Mouse (Mus musculus) limb, embryonic 15.5 days (tissue): ENCODE results near the gene Slc6a8. TPM values are rescaled to one million over a fixed set of nuclear protein-coding genes. Genes with fewer than 3 reads are reported as not detected.

Source experiments
- ATAC-seq: fragments of 200-750 bp; cut with Nextera tagmentation; 2 replicates; pipeline ENCODE4 v1.8.0; 2017; ENCODE audit warnings: low read depth, moderate TSS enrichment; ENCODE audit not compliant: insufficient number of reproducible peaks, low FRiP score, low TSS enrichment
- H3K27ac ChIP-seq: fragments of 300-500 bp; sonication (generic); 2 replicates; pipeline ENCODE4 v1.5.1; 2015; ENCODE audit warnings: moderate library complexity, mild to moderate bottlenecking, inconsistent platforms
- H3K27me3 ChIP-seq: fragments of 300-500 bp; sonication (generic); 2 replicates; pipeline ENCODE4 v1.6.1; 2015; ENCODE audit warnings: inconsistent platforms
- H3K36me3 ChIP-seq: fragments of 300-500 bp; sonication (generic); 2 replicates; pipeline ENCODE4 v1.6.1; 2015; ENCODE audit warnings: inconsistent platforms
- H3K4me1 ChIP-seq: fragments of 300-500 bp; sonication (generic); 2 replicates; pipeline ENCODE4 v1.6.1; 2015; ENCODE audit warnings: inconsistent platforms
- H3K4me2 ChIP-seq: fragments of 300-500 bp; sonication (generic); 2 replicates; pipeline ENCODE4 v1.6.1; 2015; ENCODE audit warnings: mild to moderate bottlenecking, inconsistent platforms
- H3K4me3 ChIP-seq: fragments of 300-500 bp; sonication (generic); 2 replicates; pipeline ENCODE4 v1.5.1; 2015; ENCODE audit warnings: mild to moderate bottlenecking, inconsistent platforms
- H3K9ac ChIP-seq: fragments of 300-500 bp; sonication (generic); 2 replicates; pipeline ENCODE4 v1.6.1; 2015; ENCODE audit warnings: inconsistent platforms
- H3K9me3 ChIP-seq: fragments of 300-500 bp; sonication (generic); 2 replicates; pipeline ENCODE4 v1.6.1; 2016; ENCODE audit warnings: inconsistent platforms
- WGBS: fragments of 180-500 bp; shearing (Covaris S2); methylation state at CpG from one replicate; pipeline ENCODE4 v1.1.7; 2015; 5-methylcytosine and 5-hydroxymethylcytosine counted together
- polyA plus RNA-seq: library from polyadenylated mRNA; unstranded; fragments of >200 nt; fragmentation: Nextera tagmentation; extraction: Ambion mirVana; gene quantifications from 2 replicates; pipeline ENCODE4 v1.2.1, GENCODE M21; 2015

The Slc6a8 gene
- polyA plus RNA-seq, 1 experiment from 2014 or later, result 8.3 TPM

DNA sequence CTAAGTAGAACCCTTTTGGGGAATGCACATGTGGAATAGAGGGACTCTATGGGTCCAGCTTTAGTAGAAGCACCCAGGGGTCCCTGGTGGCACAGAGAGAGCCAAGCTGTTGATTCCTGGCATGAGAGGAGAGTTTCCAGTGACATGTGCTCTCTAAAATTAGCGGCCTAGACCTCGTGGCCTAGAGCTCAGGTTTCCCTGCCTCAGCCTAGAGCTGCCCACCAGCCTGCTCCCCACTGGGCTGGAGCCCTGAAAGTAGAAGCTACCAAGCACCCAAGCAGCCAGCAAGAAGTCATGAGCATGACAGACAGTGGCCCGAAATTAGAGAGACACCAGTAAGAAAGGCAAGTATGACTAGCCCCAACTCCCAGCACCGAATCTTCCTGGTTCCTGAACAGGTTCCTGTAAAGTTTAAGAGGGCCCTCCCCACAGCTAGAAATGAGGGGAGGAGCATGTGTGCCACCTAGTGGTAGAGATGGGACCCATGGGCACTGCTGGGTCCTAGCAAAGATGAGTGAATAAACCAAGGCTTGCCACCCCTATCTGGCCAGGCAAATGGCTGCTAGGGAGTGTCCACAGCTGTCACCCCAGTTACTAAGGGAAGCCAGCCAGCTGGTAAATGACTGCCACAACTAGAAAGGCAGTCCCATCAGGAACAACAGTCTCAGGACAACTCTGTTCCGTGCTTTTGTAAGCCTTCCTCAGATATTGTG, 18.1 kb downstream of the Slc6a8 start:
- no peak overlapping the region for H3K27ac ChIP-seq
- no peak for ATAC-seq
- no peak overlapping the region for H3K4me2 ChIP-seq
- H3K36me3 ChIP-seq, result peaks cover 23% of the 10 kb centered on the region
- no peak overlapping the region for H3K9ac ChIP-seq
- no peaks in the 10 kb centered on the region for H3K4me1 ChIP-seq
- no peaks in the 10 kb centered on the region for H3K27me3 ChIP-seq
- H3K4me3 ChIP-seq, result no peak overlapping the region
- 59% methylated on average over 5 of the region's 5 CpGs for WGBS
- H3K9me3 ChIP-seq, result no peaks in the 10 kb centered on the region

DNA sequence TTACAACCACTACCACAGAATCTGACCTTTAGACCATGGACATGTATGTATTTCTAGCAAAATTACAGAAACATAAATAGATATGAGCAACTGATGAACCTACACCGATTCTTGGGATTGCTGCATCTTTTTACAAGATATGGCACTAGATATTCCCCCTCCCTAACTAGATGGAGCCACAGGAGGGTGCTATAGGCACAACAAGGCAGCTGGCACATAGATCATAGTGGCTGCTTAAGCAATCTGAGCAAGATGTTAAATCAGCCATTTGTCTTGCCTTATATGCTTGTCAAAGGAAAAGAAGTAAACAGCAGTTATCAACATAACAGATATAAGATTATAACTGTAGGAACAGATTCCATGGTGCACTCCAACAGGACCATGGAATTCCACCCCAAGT, 27.5 kb downstream of the Slc6a8 start:
- no peak overlapping the region for H3K27ac ChIP-seq
- peaks cover 9% of the 10 kb centered on the region; the same call in 1 of the 2 replicates for H3K36me3 ChIP-seq
- H3K9ac ChIP-seq, result no peak overlapping the region
- H3K4me3 ChIP-seq, result no peak overlapping the region
- H3K4me1 ChIP-seq, result no peaks in the 10 kb centered on the region
- ATAC-seq, result no peak
- H3K9me3 ChIP-seq, result no peaks in the 10 kb centered on the region
- H3K4me2 ChIP-seq, result no peak overlapping the region
- WGBS, result 76% methylated on average over 1 of the region's 1 CpGs
- H3K27me3 ChIP-seq, result no peaks in the 10 kb centered on the region

DNA sequence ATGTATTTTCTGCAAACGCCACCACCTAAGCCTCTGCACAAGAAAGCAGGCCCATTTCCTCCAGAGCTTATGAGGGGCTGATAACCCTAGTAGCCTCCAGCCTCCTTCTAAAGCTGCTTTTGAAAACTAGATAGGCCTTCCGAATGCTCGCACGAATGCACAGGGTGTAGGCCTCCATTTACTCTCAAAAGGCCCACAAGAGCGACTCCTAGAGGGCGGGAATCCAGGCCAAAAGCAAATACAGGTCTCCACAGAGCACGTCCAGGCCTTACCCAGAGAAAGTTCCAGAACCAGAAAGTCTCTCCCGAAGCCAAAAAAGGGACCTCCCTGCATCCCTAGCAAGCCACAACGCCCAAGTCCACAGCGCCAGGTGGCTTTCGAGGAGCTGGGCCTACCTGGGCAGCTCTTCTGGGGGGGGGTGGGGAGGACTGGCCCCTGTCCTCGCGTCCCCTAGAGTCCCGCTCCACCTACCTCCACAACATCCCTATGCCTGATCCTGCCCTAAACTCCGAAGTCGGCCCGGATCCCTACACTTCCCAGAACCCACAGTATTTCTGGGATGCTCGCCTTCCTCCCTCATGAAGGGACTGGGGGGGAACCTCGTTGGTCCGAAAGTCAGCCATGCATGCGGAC, 42.6 kb downstream of the Slc6a8 start:
- Histone ChIP-seq H3K9ac (peak overlapping the region; percentile 52), H3K4me2 (peak overlapping the region; percentile 52), H3K9me3 (no peaks in the 10 kb centered on the region), H3K27ac (peak overlapping the region; percentile 90), H3K4me1 (peaks cover 28% of the 10 kb centered on the region), H3K4me3 (peak overlapping the region; percentile 54), H3K27me3 (no peaks in the 10 kb centered on the region), H3K36me3 (no peaks in the 10 kb centered on the region)
- WGBS, result 30% methylated on average over 21 of the region's 21 CpGs
- ATAC-seq, result peak; percentile 17; the same call in 1 of the 2 replicates

DNA sequence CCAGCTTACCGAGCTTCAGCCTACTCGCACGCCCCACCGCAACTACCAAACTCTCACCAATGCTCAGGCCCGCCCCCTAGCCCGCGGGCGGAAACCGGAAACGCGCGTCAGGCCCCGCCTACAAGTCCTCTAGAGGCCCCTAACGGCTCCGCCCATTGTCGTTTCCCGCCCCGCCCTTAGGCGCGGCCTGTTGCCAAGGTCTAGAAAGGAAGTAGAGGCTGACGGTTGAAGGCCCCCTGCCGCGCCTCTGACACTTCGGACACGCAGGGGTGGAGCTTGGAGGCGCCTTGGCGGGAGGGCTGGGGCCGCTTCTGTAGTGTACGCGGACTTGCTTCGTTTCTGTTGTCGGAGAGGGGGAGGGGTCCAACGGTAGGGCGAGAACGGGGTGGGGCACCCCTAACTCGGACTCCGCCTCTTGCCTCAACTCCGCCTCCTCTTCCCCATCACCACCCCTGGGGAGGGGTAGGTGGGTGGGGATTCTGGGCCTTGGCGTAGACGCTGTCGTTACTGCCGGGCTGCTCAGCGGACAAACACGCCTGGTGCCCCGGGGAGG, 43.2 kb downstream of the Slc6a8 start, which contains the start of the genes Bcap31 and Abcd1:
TSS of gene Bcap31 (minus strand) at position 67 of the 553 bp plus-strand sequence.
TSS of gene Abcd1 (plus strand) at position 489 of the 553 bp plus-strand sequence.
- Histone ChIP-seq H3K27me3 (0 out of 2 replicates have a peak, but pooled peaks cover 3% of the 10 kb centered on the region), H3K36me3 (no peaks in the 10 kb centered on the region), H3K4me1 (peaks cover 28% of the 10 kb centered on the region), H3K27ac (peak within 1 kb of the TSS; percentile 90), H3K4me3 (peak within 1 kb of the TSS; percentile 54), H3K4me2 (peak within 1 kb of the TSS; percentile 52), H3K9me3 (no peaks in the 10 kb centered on the region), H3K9ac (peak within 1 kb of the TSS; percentile 52)
- ATAC-seq, result peak; percentile 92
- WGBS, result 16% methylated on average over 40 of the region's 45 CpGs

DNA sequence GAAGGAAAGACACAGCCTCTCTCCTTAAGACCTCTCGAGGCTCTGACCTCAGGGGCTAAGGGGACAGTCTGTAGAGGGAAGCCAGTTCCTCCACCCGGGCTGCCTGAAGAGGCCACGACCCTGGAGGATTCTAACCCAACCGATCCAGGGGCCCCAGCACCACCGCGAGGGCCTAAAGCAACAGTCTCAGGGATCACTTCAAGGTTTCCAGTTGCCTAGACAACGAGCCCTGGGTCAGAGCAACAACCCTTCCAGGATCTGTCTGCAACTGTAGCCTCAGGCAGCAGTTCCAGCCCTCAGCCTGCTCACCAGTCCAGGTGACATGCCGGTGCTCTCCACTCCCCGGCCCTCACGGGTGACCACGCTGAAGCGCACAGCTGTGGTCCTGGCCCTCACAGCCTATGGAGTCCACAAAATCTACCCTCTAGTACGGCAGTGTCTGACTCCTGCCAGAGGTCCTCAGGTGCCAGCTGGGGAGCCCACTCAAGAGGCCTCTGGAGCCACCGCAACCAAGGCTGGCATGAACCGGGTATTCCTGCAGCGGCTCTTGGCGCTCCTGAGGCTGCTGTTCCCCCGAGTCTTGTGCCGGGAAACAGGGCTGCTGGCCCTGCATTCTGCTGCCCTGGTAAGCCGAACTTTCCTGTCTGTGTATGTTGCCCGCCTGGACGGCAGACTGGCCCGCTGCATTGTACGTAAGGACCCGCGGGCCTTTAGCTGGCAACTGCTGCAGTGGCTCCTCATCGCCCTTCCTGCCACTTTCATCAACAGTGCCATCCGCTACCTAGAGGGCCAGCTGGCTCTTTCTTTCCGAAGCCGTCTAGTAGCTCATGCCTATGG, 44.0 kb downstream of the Slc6a8 start:
- no peaks in the 10 kb centered on the region for H3K9me3 ChIP-seq
- H3K4me1 ChIP-seq, result peaks cover 28% of the 10 kb centered on the region
- H3K27me3 ChIP-seq, result 0 out of 2 replicates have a peak, but pooled peaks cover 3% of the 10 kb centered on the region
- 0 out of 2 replicates have a peak overlapping the region, but pooled peaks have one; percentile 10 for H3K9ac ChIP-seq
- H3K27ac ChIP-seq, result peak overlapping the region; percentile 90
- H3K4me3 ChIP-seq, result peak overlapping the region; percentile 54
- 31% methylated on average over 30 of the region's 30 CpGs for WGBS
- no peaks in the 10 kb centered on the region for H3K36me3 ChIP-seq
- peak; percentile 17 for ATAC-seq
- peak overlapping the region; percentile 52 for H3K4me2 ChIP-seq

DNA sequence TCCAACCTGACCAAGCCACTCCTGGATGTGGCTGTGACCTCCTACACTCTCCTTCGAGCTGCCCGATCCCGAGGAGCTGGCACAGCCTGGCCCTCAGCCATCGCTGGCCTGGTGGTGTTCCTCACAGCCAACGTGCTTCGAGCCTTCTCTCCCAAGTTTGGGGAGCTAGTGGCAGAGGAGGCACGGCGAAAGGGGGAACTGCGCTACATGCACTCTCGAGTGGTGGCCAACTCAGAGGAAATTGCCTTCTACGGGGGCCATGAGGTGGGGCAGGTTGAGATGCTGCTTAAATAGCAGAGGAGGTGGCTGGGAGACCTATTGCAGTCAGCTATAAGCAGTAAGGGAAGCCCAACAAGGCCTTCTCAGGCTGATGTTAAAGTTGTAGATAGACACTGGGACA, 44.7 kb downstream of the Slc6a8 start:
- Histone ChIP-seq H3K27me3 (0 out of 2 replicates have a peak, but pooled peaks cover 3% of the 10 kb centered on the region), H3K4me2 (peak overlapping the region; percentile 52), H3K9ac (no peak overlapping the region), H3K4me1 (peaks cover 28% of the 10 kb centered on the region), H3K27ac (no peak overlapping the region), H3K36me3 (no peaks in the 10 kb centered on the region), H3K4me3 (peak overlapping the region; percentile 54), H3K9me3 (no peaks in the 10 kb centered on the region)
- ATAC-seq, result no peak
- 65% methylated on average over 11 of the region's 11 CpGs for WGBS

DNA sequence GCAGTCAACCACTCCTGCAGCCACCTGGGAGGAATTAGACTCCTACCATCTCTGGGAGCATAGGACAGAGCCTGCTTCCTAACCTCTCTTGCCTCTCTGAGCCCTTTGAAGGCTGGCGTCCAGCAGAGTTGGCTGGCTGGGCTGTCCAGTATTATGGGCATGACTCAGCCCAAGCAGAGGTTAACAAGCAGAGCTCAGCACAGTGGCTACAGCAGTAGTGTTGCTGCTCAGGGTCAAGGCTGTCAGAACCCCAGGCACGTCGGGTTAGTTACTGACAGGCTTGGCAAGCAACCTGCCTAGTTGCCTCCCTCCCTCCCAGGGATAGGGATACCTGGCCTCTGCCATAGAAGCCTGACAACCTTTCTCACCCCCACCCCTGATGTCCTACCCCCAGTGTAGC, 45.3 kb downstream of the Slc6a8 start:
- H3K4me3 ChIP-seq, result no peak overlapping the region
- H3K27me3 ChIP-seq, result 0 out of 2 replicates have a peak, but pooled peaks cover 3% of the 10 kb centered on the region
- ATAC-seq, result no peak
- no peak overlapping the region for H3K9ac ChIP-seq
- H3K27ac ChIP-seq, result no peak overlapping the region
- H3K4me1 ChIP-seq, result peaks cover 28% of the 10 kb centered on the region
- H3K9me3 ChIP-seq, result no peaks in the 10 kb centered on the region
- no peaks in the 10 kb centered on the region for H3K36me3 ChIP-seq
- WGBS, result 57% methylated on average over 2 of the region's 3 CpGs
- H3K4me2 ChIP-seq, result peak overlapping the region; percentile 52; the same call in 1 of the 2 replicates

DNA sequence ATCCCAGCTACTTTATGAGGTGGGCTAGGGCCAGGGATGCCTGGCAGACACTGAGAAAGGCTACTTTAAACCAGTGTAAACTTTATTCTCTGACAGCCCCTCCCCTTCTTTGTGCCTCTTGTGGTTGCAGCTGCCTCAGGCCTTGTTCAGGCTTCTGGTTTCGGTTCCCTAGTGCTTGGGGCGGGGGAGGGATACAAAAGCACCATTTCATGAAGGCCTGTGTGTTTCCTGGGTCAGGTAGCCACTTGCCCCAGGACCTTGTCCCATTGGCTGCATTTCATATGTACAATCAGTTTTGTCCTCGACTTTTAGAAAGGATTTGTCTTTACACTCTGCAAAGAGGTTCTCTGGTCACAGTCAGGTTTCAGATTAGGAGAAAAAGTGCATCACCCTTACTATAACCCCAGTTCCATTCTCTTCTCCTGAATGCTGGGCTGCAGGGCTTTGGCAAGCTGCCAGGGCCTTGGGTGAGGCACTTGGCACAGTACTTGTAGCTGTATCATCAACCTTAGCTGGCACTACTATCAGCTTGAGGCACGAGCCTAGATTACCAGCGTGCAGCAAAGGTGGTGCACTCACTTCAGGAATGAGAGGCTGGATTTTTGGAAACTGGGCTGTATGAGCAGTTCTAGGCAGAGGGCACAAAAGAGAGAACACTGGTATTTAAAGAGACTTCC, 45.9 kb downstream of the Slc6a8 start:
- Histone ChIP-seq H3K27ac (peak overlapping the region; percentile 27; the same call in 1 of the 2 replicates), H3K36me3 (no peaks in the 10 kb centered on the region), H3K4me3 (no peak overlapping the region), H3K4me1 (peaks cover 28% of the 10 kb centered on the region), H3K9ac (no peak overlapping the region), H3K27me3 (0 out of 2 replicates have a peak, but pooled peaks cover 3% of the 10 kb centered on the region), H3K4me2 (peak overlapping the region; percentile 52; the same call in 1 of the 2 replicates), H3K9me3 (no peaks in the 10 kb centered on the region)
- WGBS, result 41% methylated on average over 5 of the region's 5 CpGs
- ATAC-seq, result no peak

DNA sequence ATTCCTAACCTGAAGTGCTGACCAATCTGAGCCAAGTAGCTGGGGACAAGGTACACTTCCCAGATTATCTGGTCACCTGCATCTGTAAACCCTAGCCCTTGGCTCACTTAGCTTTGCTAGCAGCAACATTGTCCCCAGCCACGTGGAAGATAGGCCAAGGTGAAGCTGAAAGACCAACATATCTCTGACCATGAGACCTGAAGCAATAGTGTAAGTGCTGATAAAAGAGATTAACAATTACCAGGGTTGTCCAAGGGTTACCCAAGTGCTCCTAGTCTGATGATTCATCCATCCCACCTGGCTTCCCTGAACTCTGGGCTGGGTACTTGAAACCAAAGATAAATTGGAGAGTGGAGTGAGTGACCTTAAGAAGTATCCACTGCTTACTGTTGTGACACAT, 58.0 kb downstream of the Slc6a8 start:
- Histone ChIP-seq H3K9me3 (no peaks in the 10 kb centered on the region), H3K27ac (no peak overlapping the region), H3K4me2 (no peak overlapping the region), H3K4me1 (no peaks in the 10 kb centered on the region), H3K27me3 (no peaks in the 10 kb centered on the region), H3K4me3 (no peak overlapping the region), H3K36me3 (peaks cover 5% of the 10 kb centered on the region; the same call in 1 of the 2 replicates), H3K9ac (no peak overlapping the region)
- WGBS, result 46% methylated on average over 1 of the region's 1 CpGs
- ATAC-seq, result no peak
